Mouse (Mus musculus) neural tube, embryonic 10.5 days (tissue): ENCODE measurements around the gene Gpr89.

Experiments
- DNase-seq: peaks from one replicate; pipeline ENCODE4 v3.0.0-alpha.2; 2017; ENCODE audit warnings: low spot score; ENCODE audit errors: extremely low spot score

The Gpr89 gene

GRCm38 (mm10) chr3:96904851-96905541 is at the start of gene Gpr89:
TSS of gene Gpr89 (minus strand) at chr3:96905346.
- DNase-seq = peak; percentile 97

GRCm38 (mm10) chr3:96953489-96954233 is 48.5 kb upstream of the Gpr89 start:
- DNase-seq = no peak

- no peak for DNase-seq
Observed at GRCm38 (mm10) chr3:96942706-96943105, 37.6 kb upstream of the Gpr89 start.

- DNase-seq = peak; percentile 88
Observed at GRCm38 (mm10) chr3:96938738-96939137, 33.6 kb upstream of the Gpr89 start.

- peak; percentile 35 for DNase-seq
Observed at GRCm38 (mm10) chr3:96937606-96938005, 32.5 kb upstream of the Gpr89 start.

- DNase-seq = no peak
Observed at GRCm38 (mm10) chr3:96936241-96936640, 31.1 kb upstream of the Gpr89 start.

GRCm38 (mm10) chr3:96931261-96931681 is 26.1 kb upstream of the Gpr89 start:
- peak; percentile 38 for DNase-seq

- no peak for DNase-seq
Observed at GRCm38 (mm10) chr3:96925920-96926319, 20.8 kb upstream of the Gpr89 start, which contains the start of gene Gja8. TSS of gene Gja8 (minus strand) at chr3:96926020.

- no peak for DNase-seq
Observed at GRCm38 (mm10) chr3:96924631-96925030, 19.5 kb upstream of the Gpr89 start.

- DNase-seq = no peak
Observed at GRCm38 (mm10) chr3:96920991-96921390, 15.8 kb upstream of the Gpr89 start.

GRCm38 (mm10) chr3:96905592-96905991 is 446 bp upstream of the Gpr89 start:
- no peak for DNase-seq

GRCm38 (mm10) chr3:96904393-96904792 is 753 bp downstream of the Gpr89 start, which contains the start of gene Gja5:
TSS of gene Gja5 (plus strand) at chr3:96904693.
- DNase-seq = no peak

- DNase-seq = no peak
Observed at GRCm38 (mm10) chr3:96902336-96902999, 2.7 kb downstream of the Gpr89 start.

- no peak for DNase-seq
Observed at GRCm38 (mm10) chr3:96883690-96884089, 21.5 kb downstream of the Gpr89 start.

GRCm38 (mm10) chr3:96882061-96882849 is 22.9 kb downstream of the Gpr89 start:
- DNase-seq = no peak

GRCm38 (mm10) chr3:96881557-96881956 is 23.6 kb downstream of the Gpr89 start:
- DNase-seq = no peak

GRCm38 (mm10) chr3:96880385-96880784 is 24.8 kb downstream of the Gpr89 start:
- no peak for DNase-seq

GRCm38 (mm10) chr3:96879536-96879935 is 25.6 kb downstream of the Gpr89 start:
- no peak for DNase-seq

GRCm38 (mm10) chr3:96874808-96875571 is 30.2 kb downstream of the Gpr89 start:
- DNase-seq = no peak

GRCm38 (mm10) chr3:96872501-96872900 is 32.6 kb downstream of the Gpr89 start:
- DNase-seq = no peak
